Mouse (Mus musculus) hindbrain, embryonic 12.5 days (tissue): ENCODE measurements around the gene Pip5kl1. TPM values are rescaled to one million over a fixed set of nuclear protein-coding genes. Genes with fewer than 3 reads are reported as not detected.

ENCODE experiments used
- ATAC-seq: fragments of 200-750 bp; cut with Nextera tagmentation; 2 replicates; pipeline ENCODE4 v1.8.0; 2017; ENCODE audit warnings: moderate TSS enrichment; ENCODE audit not compliant: low FRiP score
- H3K27ac ChIP-seq: fragments of 300-500 bp; sonication (generic); 2 replicates; pipeline ENCODE4 v1.5.1; 2016; ENCODE audit warnings: mild to moderate bottlenecking
- H3K27me3 ChIP-seq: fragments of 300-500 bp; sonication (generic); 2 replicates; pipeline ENCODE4 v1.6.1; 2016; ENCODE audit warnings: mild to moderate bottlenecking
- H3K36me3 ChIP-seq: fragments of 300-500 bp; sonication (generic); 2 replicates; pipeline ENCODE4 v1.6.1; 2016; ENCODE audit warnings: mild to moderate bottlenecking
- H3K4me1 ChIP-seq: fragments of 300-500 bp; sonication (generic); 2 replicates; pipeline ENCODE4 v1.6.1; 2016
- H3K4me2 ChIP-seq: fragments of 300-500 bp; sonication (generic); replicated peaks from 2 replicates; pipeline ENCODE4 v1.6.1; 2016; ENCODE audit warnings: mild to moderate bottlenecking
- H3K4me3 ChIP-seq: fragments of 300-500 bp; sonication (generic); 2 replicates; pipeline ENCODE4 v1.5.1; 2016; ENCODE audit warnings: mild to moderate bottlenecking
- H3K9ac ChIP-seq: fragments of 300-500 bp; sonication (generic); 2 replicates; pipeline ENCODE4 v1.6.1; 2016; ENCODE audit warnings: mild to moderate bottlenecking, moderate library complexity
- H3K9me3 ChIP-seq: fragments of 300-500 bp; sonication (generic); replicated peaks from 2 replicates; pipeline ENCODE4 v1.6.1; 2016; ENCODE audit warnings: mild to moderate bottlenecking
- WGBS: fragments of 180-500 bp; shearing (Covaris S2); methylation state at CpG from one replicate; pipeline ENCODE4 v1.1.7; 2016; 5-methylcytosine and 5-hydroxymethylcytosine counted together
- polyA plus RNA-seq: library from polyadenylated mRNA; unstranded; fragments of >200 nt; fragmentation: Nextera tagmentation; extraction: Ambion mirVana; gene quantifications from 2 replicates; pipeline ENCODE4 v1.2.1, GENCODE M21; 2016

Gene Pip5kl1
- polyA plus RNA-seq, 1 experiment from 2014 or later, result 5.0 TPM

- Histone ChIP-seq H3K4me3 (peak overlapping the region; percentile 59; the same call in 1 of the 2 replicates), H3K9ac (0 out of 2 replicates have a peak overlapping the region, but pooled peaks have one; percentile 19), H3K9me3 (no peaks in the 10 kb centered on the region), H3K27ac (peak overlapping the region; percentile 40; the same call in 1 of the 2 replicates), H3K4me1 (peaks cover 29% of the 10 kb centered on the region), H3K4me2 (peak overlapping the region; percentile 73), H3K27me3 (peaks cover 17% of the 10 kb centered on the region; the same call in 1 of the 2 replicates), H3K36me3 (no peaks in the 10 kb centered on the region)
- WGBS, result 36% methylated on average over 18 of the region's 18 CpGs
- no peak for ATAC-seq
These were observed 34.3 kb downstream of the Pip5kl1 start for GRCm38 (mm10) chr2:32608778-32609435.

GRCm38 (mm10) chr2:32610610-32611229 is 36.1 kb downstream of the Pip5kl1 start:
- Histone ChIP-seq H3K4me2 (peak overlapping the region; percentile 48), H3K36me3 (peaks cover 10% of the 10 kb centered on the region; the same call in 1 of the 2 replicates), H3K9ac (no peak overlapping the region), H3K27me3 (peaks cover 16% of the 10 kb centered on the region; the same call in 1 of the 2 replicates), H3K27ac (no peak overlapping the region), H3K4me1 (peaks cover 29% of the 10 kb centered on the region), H3K9me3 (no peaks in the 10 kb centered on the region), H3K4me3 (peak overlapping the region; percentile 22)
- ATAC-seq, result no peak
- WGBS, result 14% methylated on average over 23 of the region's 23 CpGs

GRCm38 (mm10) chr2:32612274-32612673 is 37.7 kb downstream of the Pip5kl1 start:
- H3K9me3 ChIP-seq, result no peaks in the 10 kb centered on the region
- no peak overlapping the region for H3K4me3 ChIP-seq
- no peak for ATAC-seq

GRCm38 (mm10) chr2:32617109-32617508 is 42.5 kb downstream of the Pip5kl1 start:
- H3K9me3 ChIP-seq, result no peaks in the 10 kb centered on the region
- 80% methylated on average over 1 of the region's 1 CpGs for WGBS
- H3K36me3 ChIP-seq, result peaks cover 14% of the 10 kb centered on the region
- no peak overlapping the region for H3K4me2 ChIP-seq
- H3K9ac ChIP-seq, result no peak overlapping the region
- no peak for ATAC-seq
- H3K27me3 ChIP-seq, result no peaks in the 10 kb centered on the region
- peaks cover 40% of the 10 kb centered on the region for H3K4me1 ChIP-seq
- H3K4me3 ChIP-seq, result no peak overlapping the region
- no peak overlapping the region for H3K27ac ChIP-seq

More at GRCm38 (mm10) chr2:32612274-32612673, 37.7 kb downstream of the Pip5kl1 start:
- Histone ChIP-seq H3K27ac (no peak overlapping the region), H3K27me3 (peaks cover 13% of the 10 kb centered on the region; the same call in 1 of the 2 replicates), H3K36me3 (peaks cover 10% of the 10 kb centered on the region; the same call in 1 of the 2 replicates), H3K4me1 (peaks cover 24% of the 10 kb centered on the region), H3K9ac (no peak overlapping the region), H3K4me2 (no peak overlapping the region)
- 64% methylated on average over 26 of the region's 26 CpGs for WGBS

GRCm38 (mm10) chr2:32617601-32618000 is 43.0 kb downstream of the Pip5kl1 start:
- Histone ChIP-seq H3K36me3 (peaks cover 14% of the 10 kb centered on the region), H3K9me3 (no peaks in the 10 kb centered on the region)
- no peak for ATAC-seq

GRCm38 (mm10) chr2:32618051-32618450 is 43.5 kb downstream of the Pip5kl1 start:
- H3K9me3 ChIP-seq, result no peaks in the 10 kb centered on the region
- H3K36me3 ChIP-seq, result peaks cover 14% of the 10 kb centered on the region
- WGBS, result 69% methylated on average over 9 of the region's 9 CpGs
- H3K4me1 ChIP-seq, result peaks cover 40% of the 10 kb centered on the region
- H3K27ac ChIP-seq, result no peak overlapping the region
- H3K9ac ChIP-seq, result no peak overlapping the region
- no peak overlapping the region for H3K4me3 ChIP-seq
- peak; percentile 15; the same call in 1 of the 2 replicates for ATAC-seq
- H3K4me2 ChIP-seq, result no peak overlapping the region
- H3K27me3 ChIP-seq, result no peaks in the 10 kb centered on the region

More at GRCm38 (mm10) chr2:32617601-32618000, 43.0 kb downstream of the Pip5kl1 start:
- H3K27me3 ChIP-seq, result no peaks in the 10 kb centered on the region
- H3K27ac ChIP-seq, result no peak overlapping the region
- no peak overlapping the region for H3K4me2 ChIP-seq
- WGBS, result 86% methylated on average over 4 of the region's 4 CpGs
- no peak overlapping the region for H3K9ac ChIP-seq
- peaks cover 40% of the 10 kb centered on the region for H3K4me1 ChIP-seq
- no peak overlapping the region for H3K4me3 ChIP-seq

GRCm38 (mm10) chr2:32620682-32621516 is 46.3 kb downstream of the Pip5kl1 start:
- peak; percentile 33; the same call in 1 of the 2 replicates for ATAC-seq
- H3K9me3 ChIP-seq, result no peaks in the 10 kb centered on the region
- WGBS, result 37% methylated on average over 4 of the region's 4 CpGs
- H3K36me3 ChIP-seq, result peaks cover 4% of the 10 kb centered on the region
- H3K4me3 ChIP-seq, result no peak overlapping the region
- H3K4me2 ChIP-seq, result no peak overlapping the region; the same call in 1 of the 2 replicates
- peak overlapping the region; percentile 33; the same call in 1 of the 2 replicates for H3K9ac ChIP-seq
- H3K27me3 ChIP-seq, result no peaks in the 10 kb centered on the region
- H3K4me1 ChIP-seq, result peaks cover 60% of the 10 kb centered on the region
- H3K27ac ChIP-seq, result peak overlapping the region; percentile 69

GRCm38 (mm10) chr2:32621517-32621859 is 46.9 kb downstream of the Pip5kl1 start, which contains the start of gene Ak1:
TSS of gene Ak1 (plus strand) at chr2:32621758.
- Histone ChIP-seq H3K4me1 (peaks cover 66% of the 10 kb centered on the region), H3K36me3 (peaks cover 4% of the 10 kb centered on the region), H3K4me2 (no peak within 1 kb of the TSS; the same call in 1 of the 2 replicates), H3K27me3 (no peaks in the 10 kb centered on the region), H3K9me3 (no peaks in the 10 kb centered on the region), H3K27ac (peak within 1 kb of the TSS; percentile 69), H3K4me3 (no peak within 1 kb of the TSS), H3K9ac (no peak within 1 kb of the TSS)
- ATAC-seq, result no peak
- 33% methylated on average over 7 of the region's 7 CpGs for WGBS

GRCm38 (mm10) chr2:32624111-32624748 is 49.6 kb downstream of the Pip5kl1 start:
- no peaks in the 10 kb centered on the region for H3K9me3 ChIP-seq
- peak overlapping the region; percentile 59; the same call in 1 of the 2 replicates for H3K4me2 ChIP-seq
- 82% methylated on average over 5 of the region's 5 CpGs for WGBS
- H3K4me1 ChIP-seq, result peaks cover 75% of the 10 kb centered on the region
- H3K4me3 ChIP-seq, result no peak overlapping the region
- H3K9ac ChIP-seq, result 0 out of 2 replicates have a peak overlapping the region, but pooled peaks have one; percentile 13
- no peaks in the 10 kb centered on the region for H3K27me3 ChIP-seq
- no peaks in the 10 kb centered on the region for H3K36me3 ChIP-seq
- H3K27ac ChIP-seq, result peak overlapping the region; percentile 89; the same call in 1 of the 2 replicates
- no peak for ATAC-seq

- no peaks in the 10 kb centered on the region for H3K27me3 ChIP-seq
- 1% methylated on average over 13 of the region's 13 CpGs for WGBS
- peak overlapping the region; percentile 59 for H3K4me2 ChIP-seq
- no peaks in the 10 kb centered on the region for H3K36me3 ChIP-seq
- peak; percentile 55 for ATAC-seq
- H3K27ac ChIP-seq, result peak overlapping the region; percentile 89
- peak overlapping the region; percentile 28 for H3K4me3 ChIP-seq
- peaks cover 72% of the 10 kb centered on the region for H3K4me1 ChIP-seq
- peak overlapping the region; percentile 65 for H3K9ac ChIP-seq
- H3K9me3 ChIP-seq, result no peaks in the 10 kb centered on the region
These were observed 50.7 kb downstream of the Pip5kl1 start for GRCm38 (mm10) chr2:32625212-32625872.
